Mouse (Mus musculus) lung, embryonic 15.5 days (tissue): ENCODE measurements around the gene Fkbp5. TPM values are rescaled to one million over a fixed set of nuclear protein-coding genes. Genes with fewer than 3 reads are reported as not detected.
"Not testable (repeated sequence)": the region's sequence is repeated elsewhere in the genome, so short reads cannot be mapped to it uniquely, and the experiment has no call there.

Source experiments
- ATAC-seq: fragments of 200-750 bp; cut with Nextera tagmentation; 2 replicates; pipeline ENCODE4 v1.8.0; 2017; ENCODE audit warnings: moderate number of reproducible peaks, borderline replicate concordance; ENCODE audit not compliant: low FRiP score, low TSS enrichment; ENCODE audit errors: extremely low read depth
- H3K27ac ChIP-seq: fragments of 300-500 bp; sonication (generic); 2 replicates; pipeline ENCODE4 v1.5.1; 2015; ENCODE audit warnings: moderate library complexity, mild to moderate bottlenecking, inconsistent platforms
- H3K27me3 ChIP-seq: fragments of 300-500 bp; sonication (generic); 2 replicates; pipeline ENCODE4 v1.6.1; 2015; ENCODE audit warnings: inconsistent platforms
- H3K36me3 ChIP-seq: fragments of 300-500 bp; sonication (generic); 2 replicates; pipeline ENCODE4 v1.6.1; 2015; ENCODE audit warnings: inconsistent platforms
- H3K4me1 ChIP-seq: fragments of 300-500 bp; sonication (generic); 2 replicates; pipeline ENCODE4 v1.6.1; 2015; ENCODE audit warnings: inconsistent platforms
- H3K4me2 ChIP-seq: fragments of 300-500 bp; sonication (generic); 2 replicates; pipeline ENCODE4 v1.6.1; 2015; ENCODE audit warnings: inconsistent platforms, mild to moderate bottlenecking, moderate library complexity
- H3K4me3 ChIP-seq: fragments of 300-500 bp; sonication (generic); 2 replicates; pipeline ENCODE4 v1.5.1; 2015; ENCODE audit warnings: mild to moderate bottlenecking, inconsistent platforms
- H3K9ac ChIP-seq: fragments of 300-500 bp; sonication (generic); 2 replicates; pipeline ENCODE4 v1.6.1; 2015; ENCODE audit warnings: inconsistent platforms
- H3K9me3 ChIP-seq: fragments of 300-500 bp; sonication (generic); 2 replicates; pipeline ENCODE4 v1.6.1; 2016; ENCODE audit warnings: inconsistent platforms
- WGBS: fragments of 180-500 bp; shearing (Covaris S2); methylation state at CpG from one replicate; pipeline ENCODE4 v1.1.7; 2015; 5-methylcytosine and 5-hydroxymethylcytosine counted together
- polyA plus RNA-seq: library from polyadenylated mRNA; unstranded; fragments of >200 nt; fragmentation: Nextera tagmentation; extraction: Ambion mirVana; gene quantifications from 2 replicates; pipeline ENCODE4 v1.2.1, GENCODE M21; 2015

Gene Fkbp5
- polyA plus RNA-seq, 1 experiment from 2014 or later = 35.1 TPM

DNA sequence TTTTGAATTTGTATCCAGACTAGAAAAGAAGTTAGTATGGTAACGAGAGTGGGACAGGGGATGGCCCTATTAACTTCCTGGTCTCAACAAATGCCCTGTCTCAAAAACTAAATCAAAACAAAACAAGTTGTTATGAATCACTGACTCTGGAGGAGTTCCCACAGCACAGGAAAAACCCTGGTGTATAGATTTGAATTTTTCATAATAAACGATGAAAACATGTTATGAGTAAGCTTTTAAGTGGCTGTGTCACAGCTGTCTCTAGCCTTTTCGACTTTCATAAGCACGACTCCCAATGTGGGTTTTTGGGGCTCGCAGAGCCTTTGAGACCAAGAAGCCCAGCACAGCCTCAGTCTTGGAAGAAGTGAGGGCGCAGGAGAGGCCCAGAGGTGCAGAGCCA, 89.7 kb downstream of the Fkbp5 start:
- 81% methylated on average over 6 of the region's 6 CpGs for WGBS

DNA sequence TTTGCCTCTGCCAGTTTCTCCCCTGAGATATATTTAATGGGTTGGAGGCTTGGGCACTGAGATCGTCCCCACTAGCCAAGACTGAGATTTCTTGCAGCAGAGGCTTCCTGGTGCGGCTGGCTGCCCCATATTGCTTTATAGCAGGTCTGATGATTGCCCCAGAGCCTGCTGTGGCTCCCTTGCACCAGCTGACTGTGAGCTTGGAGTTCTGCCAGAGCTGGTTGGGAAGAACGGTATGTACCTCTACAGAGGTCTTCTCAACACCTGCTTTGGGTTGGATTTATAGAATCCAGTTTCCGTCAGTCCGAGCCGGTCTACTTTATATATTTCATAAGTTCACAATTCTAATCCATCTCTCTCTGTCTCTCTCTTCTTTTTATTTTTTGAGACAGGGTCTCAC, 93.0 kb downstream of the Fkbp5 start:
- H3K9me3 ChIP-seq = no peaks in the 10 kb centered on the region
- no peaks in the 10 kb centered on the region for H3K27me3 ChIP-seq
- H3K27ac ChIP-seq = no peak overlapping the region
- peaks cover 3% of the 10 kb centered on the region; the same call in 1 of the 2 replicates for H3K36me3 ChIP-seq
- 79% methylated on average over 6 of the region's 6 CpGs for WGBS
- no peak overlapping the region for H3K4me2 ChIP-seq
- H3K4me3 ChIP-seq = no peak overlapping the region
- no peak for ATAC-seq
- H3K9ac ChIP-seq = no peak overlapping the region
- H3K4me1 ChIP-seq = peaks cover 32% of the 10 kb centered on the region

More for the DNA sequence above, 89.7 kb downstream of the Fkbp5 start:
- Histone ChIP-seq H3K27ac (no peak overlapping the region), H3K4me1 (peaks cover 29% of the 10 kb centered on the region), H3K9ac (no peak overlapping the region), H3K9me3 (no peaks in the 10 kb centered on the region), H3K27me3 (no peaks in the 10 kb centered on the region), H3K4me3 (no peak overlapping the region), H3K36me3 (peaks cover 3% of the 10 kb centered on the region; the same call in 1 of the 2 replicates), H3K4me2 (no peak overlapping the region)
- ATAC-seq = no peak

DNA sequence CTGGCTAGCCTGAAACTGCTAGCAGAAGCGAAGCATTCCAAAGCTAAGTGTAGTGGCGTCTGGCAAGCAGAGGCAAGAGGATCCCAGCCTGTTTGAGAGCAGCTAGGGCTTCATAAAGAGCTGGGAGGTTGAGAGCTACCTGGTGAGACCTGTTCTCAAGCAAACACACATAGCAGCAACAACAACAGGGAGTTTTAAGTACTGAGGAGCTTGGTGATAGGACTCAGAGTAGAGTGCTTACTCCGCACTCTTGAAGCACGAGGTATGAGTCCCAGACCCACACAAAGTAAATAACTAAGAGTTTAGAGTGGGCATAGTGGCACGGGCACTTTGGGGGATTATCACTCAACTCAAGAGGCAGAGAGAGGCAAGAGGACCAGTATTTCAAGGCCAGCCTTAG, 96.3 kb downstream of the Fkbp5 start:
- peak; percentile 70 for ATAC-seq
- Histone ChIP-seq H3K9ac (no peak overlapping the region), H3K4me3 (no peak overlapping the region), H3K36me3 (peaks cover under 1% of the 10 kb centered on the region; the same call in 1 of the 2 replicates), H3K27ac (peak overlapping the region; percentile 87), H3K9me3 (no peaks in the 10 kb centered on the region), H3K4me1 (peaks cover 20% of the 10 kb centered on the region), H3K4me2 (peak overlapping the region; percentile 28; the same call in 1 of the 2 replicates), H3K27me3 (no peaks in the 10 kb centered on the region)
- WGBS = 47% methylated on average over 5 of the region's 5 CpGs

DNA sequence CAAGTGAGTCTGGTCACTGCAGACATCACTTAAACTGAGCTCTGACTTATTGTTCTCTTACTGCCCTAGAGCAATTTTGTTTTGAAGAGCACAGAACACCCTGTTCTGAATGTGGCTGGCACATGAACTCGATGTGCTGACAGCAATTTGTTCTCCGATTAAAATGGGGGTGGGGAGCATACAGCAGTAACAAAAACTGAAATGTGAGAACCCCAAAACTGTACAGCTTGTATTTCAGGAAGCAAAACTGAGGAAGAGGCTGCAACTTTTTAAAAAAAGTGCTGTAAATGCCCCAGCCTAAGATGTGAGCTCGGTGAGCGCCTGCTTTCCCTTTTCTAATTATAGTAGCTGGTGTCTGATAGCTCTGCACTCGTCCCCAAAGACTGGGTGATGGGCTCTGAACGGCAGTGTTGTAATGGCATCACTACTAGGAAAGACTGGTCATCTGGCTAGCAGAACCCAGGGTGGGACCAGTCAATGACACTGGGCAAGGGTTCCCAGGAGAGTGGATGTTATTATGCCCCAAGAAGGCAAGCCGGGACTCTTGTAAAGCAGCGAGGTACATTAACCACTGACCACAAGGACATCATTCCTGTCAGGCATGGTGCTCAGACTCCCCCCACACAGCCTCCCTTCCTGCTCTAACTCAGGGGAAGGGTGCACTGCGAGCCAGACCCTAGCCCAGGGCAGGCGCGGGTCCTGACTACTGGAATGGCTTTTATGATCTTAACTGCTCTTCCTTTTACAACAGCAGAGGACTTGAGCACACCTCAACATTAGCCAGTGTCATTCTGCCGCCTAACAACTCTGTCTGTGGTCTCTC, 96.9 kb downstream of the Fkbp5 start:
- Histone ChIP-seq H3K4me1 (peaks cover 20% of the 10 kb centered on the region), H3K9ac (no peak overlapping the region), H3K4me2 (peak overlapping the region; percentile 28), H3K9me3 (no peaks in the 10 kb centered on the region), H3K36me3 (no peaks in the 10 kb centered on the region), H3K27me3 (no peaks in the 10 kb centered on the region), H3K27ac (peak overlapping the region; percentile 87), H3K4me3 (no peak overlapping the region)
- ATAC-seq = 0 out of 2 replicates have a peak, but pooled peaks have one; percentile 20
- 41% methylated on average over 12 of the region's 12 CpGs for WGBS

DNA sequence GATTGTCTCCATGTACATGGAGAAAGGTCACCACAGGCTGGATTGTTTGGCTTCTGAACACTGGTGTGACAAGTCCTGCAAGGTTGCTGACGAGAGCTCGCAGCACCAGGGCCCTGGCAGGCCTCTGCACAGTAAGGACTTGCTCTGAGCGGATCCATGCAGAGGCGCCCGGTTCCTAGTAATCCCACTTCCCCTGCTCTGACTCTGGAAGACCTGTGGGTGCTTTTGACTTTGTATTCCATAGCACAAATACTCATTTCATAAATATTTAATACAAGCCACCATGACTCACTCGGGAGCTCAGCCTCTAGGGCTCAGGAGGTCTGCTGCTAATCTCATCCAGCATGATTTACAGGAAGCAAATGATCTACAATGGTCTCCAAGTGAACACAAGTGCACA, 97.7 kb downstream of the Fkbp5 start:
- H3K4me1 ChIP-seq = peaks cover 20% of the 10 kb centered on the region
- no peak overlapping the region for H3K4me3 ChIP-seq
- H3K36me3 ChIP-seq = peaks cover 5% of the 10 kb centered on the region
- 55% methylated on average over 6 of the region's 6 CpGs for WGBS
- H3K27ac ChIP-seq = peak overlapping the region; percentile 87
- no peak overlapping the region for H3K9ac ChIP-seq
- no peak overlapping the region for H3K4me2 ChIP-seq
- ATAC-seq = no peak
- no peaks in the 10 kb centered on the region for H3K27me3 ChIP-seq
- H3K9me3 ChIP-seq = no peaks in the 10 kb centered on the region

DNA sequence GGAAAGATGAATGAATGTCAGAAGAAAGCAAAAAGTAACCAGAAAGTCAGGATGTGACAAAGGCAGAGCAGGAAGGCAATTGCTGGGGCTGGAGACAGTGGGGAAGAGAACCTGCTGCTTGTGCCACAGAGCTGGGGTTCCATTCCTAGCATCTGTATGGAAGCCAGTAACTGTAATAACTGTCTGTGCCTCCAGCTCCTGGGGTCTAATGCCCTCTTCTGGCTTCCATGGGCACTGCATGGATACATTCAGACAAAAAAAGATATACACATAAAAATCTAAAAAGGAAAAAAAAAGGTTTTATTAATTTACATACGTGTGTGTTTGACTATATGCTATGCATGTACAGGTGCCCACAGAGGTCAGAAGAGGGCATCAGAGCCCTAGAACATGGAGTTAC, 98.4 kb downstream of the Fkbp5 start:
- Histone ChIP-seq H3K4me3 (no peak overlapping the region), H3K4me2 (no peak overlapping the region), H3K27me3 (no peaks in the 10 kb centered on the region), H3K36me3 (peaks cover 7% of the 10 kb centered on the region), H3K9me3 (no peaks in the 10 kb centered on the region), H3K9ac (no peak overlapping the region), H3K27ac (peak overlapping the region; percentile 87; the same call in 1 of the 2 replicates), H3K4me1 (peaks cover 20% of the 10 kb centered on the region)
- WGBS = 75% methylated on average over 1 of the region's 1 CpGs
- no peak for ATAC-seq

DNA sequence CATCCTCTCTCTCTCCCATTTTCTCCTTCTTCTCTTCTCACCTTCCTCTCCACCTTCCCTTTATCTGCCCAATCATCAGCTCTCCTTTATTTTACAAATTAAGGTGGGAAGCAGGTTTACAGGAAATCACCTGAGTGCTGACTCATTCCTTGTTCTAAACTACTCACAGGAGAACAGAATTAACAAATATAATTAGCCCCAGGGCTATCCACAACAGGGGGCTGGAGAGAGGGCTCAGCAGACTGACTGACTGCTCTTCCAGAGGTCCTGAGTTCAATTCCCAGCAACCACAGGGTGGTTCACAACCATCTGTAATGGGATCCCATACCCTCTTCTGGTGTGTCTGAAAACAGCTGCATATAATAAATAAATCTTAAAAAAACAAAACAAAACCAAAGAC, 98.8 kb downstream of the Fkbp5 start:
- not testable (repeated sequence) for H3K9ac ChIP-seq, H3K4me3 ChIP-seq, H3K9me3 ChIP-seq, H3K36me3 ChIP-seq, H3K27me3 ChIP-seq, H3K4me2 ChIP-seq, ATAC-seq, H3K27ac ChIP-seq
- peaks cover 20% of the 10 kb centered on the region for H3K4me1 ChIP-seq

DNA sequence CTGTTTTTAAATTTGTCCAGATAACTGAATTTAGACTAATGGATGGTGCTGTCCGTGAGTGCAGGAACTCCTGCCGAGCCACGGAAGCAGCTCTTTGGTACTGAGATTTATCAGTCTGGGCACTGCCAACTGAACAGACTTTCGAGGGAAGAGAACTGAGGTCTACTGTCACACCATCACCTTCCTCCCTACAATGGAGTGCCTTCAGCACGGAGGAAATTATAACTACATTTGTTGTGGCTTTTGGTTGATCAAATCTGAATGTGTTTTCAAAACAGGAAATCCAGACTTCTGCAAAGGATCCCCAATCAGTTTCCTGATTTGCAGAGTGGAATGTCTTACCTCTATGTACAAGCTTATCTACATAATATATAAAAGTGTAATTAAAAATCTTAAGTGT, 99.6 kb downstream of the Fkbp5 start:
- Histone ChIP-seq H3K4me2 (no peak overlapping the region), H3K36me3 (peaks cover 12% of the 10 kb centered on the region), H3K27me3 (no peaks in the 10 kb centered on the region), H3K4me1 (peaks cover 20% of the 10 kb centered on the region), H3K4me3 (no peak overlapping the region), H3K9ac (no peak overlapping the region), H3K9me3 (no peaks in the 10 kb centered on the region), H3K27ac (no peak overlapping the region)
- 81% methylated on average over 5 of the region's 5 CpGs for WGBS
- ATAC-seq = no peak

DNA sequence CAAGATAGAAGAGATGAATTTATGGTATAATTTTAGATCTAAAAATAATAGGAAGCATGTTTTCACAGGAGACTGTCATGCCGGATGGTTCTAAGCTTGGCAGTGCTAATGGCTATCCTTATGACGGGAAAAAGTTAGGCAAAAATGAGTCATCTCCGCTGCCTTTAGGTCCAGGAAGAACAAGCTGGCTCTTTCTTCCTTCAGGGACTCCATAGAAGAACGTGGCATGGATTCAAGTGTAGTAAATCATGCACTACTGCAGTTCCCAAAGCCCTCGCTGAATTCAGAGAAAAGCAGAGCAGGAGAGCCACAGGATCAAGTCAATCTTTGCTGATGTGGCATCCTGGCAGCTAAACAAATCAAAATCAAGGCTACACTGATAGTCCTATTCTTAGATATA, 102.1 kb downstream of the Fkbp5 start:
- no peaks in the 10 kb centered on the region for H3K9me3 ChIP-seq
- 76% methylated on average over 5 of the region's 5 CpGs for WGBS
- H3K9ac ChIP-seq = no peak overlapping the region
- ATAC-seq = no peak
- H3K27me3 ChIP-seq = no peaks in the 10 kb centered on the region
- H3K27ac ChIP-seq = no peak overlapping the region
- H3K4me3 ChIP-seq = no peak overlapping the region
- H3K4me2 ChIP-seq = no peak overlapping the region
- peaks cover 9% of the 10 kb centered on the region for H3K4me1 ChIP-seq
- peaks cover 12% of the 10 kb centered on the region for H3K36me3 ChIP-seq

DNA sequence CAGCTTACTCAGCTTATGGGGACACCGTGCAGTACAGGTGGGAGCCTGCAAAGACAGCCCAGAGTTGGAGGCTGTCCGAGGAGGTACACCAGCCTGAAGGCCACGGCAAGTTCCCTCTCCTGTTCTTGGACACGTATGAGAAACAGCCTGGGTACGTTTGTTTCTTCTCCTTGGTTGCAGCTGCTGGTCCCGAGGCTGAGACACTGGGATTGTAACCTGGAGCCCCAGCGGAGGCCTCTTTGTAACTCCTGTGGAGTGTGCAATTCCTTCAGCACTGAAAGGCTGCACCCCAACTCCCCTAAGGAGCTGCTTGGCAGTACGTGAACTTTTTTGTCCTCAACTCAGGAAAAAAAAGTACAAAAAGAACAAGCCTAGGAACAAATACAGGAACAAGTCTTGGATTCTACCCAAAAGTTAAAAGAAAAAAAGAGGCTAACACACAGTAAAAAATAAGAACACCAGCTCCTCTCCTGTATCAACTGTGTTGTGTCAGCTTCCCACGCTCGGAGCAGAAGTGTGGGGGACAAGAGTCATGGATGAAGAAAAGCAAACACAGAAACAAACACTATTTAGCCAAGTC, 105.9 kb downstream of the Fkbp5 start:
- no peaks in the 10 kb centered on the region for H3K9me3 ChIP-seq
- WGBS = 72% methylated on average over 10 of the region's 10 CpGs
- H3K36me3 ChIP-seq = peaks cover 12% of the 10 kb centered on the region
- ATAC-seq = no peak
- no peak overlapping the region for H3K9ac ChIP-seq
- H3K4me1 ChIP-seq = no peaks in the 10 kb centered on the region
- H3K27me3 ChIP-seq = no peaks in the 10 kb centered on the region
- no peak overlapping the region for H3K4me2 ChIP-seq
- H3K27ac ChIP-seq = peak overlapping the region; percentile 61; the same call in 1 of the 2 replicates
- H3K4me3 ChIP-seq = no peak overlapping the region

DNA sequence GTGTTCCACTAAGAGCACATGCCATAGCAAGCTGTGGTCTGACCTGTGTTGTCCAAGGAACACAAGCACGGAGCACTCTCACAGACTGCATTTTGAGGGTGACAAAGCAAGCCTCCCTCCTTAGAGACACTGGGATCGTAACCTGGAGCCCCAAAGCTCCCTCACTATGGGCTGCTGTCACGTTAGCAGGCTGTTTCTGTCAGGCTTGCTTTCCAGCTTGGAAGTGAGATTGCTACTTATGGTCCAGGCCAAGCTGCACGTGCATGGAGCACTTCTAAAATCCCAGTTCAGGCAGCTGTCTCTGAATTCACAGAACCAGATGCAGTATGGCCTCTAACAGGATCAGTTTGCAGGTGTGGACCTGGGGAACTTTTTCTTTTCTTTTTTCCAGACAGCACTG, 106.6 kb downstream of the Fkbp5 start:
- H3K27ac ChIP-seq = no peak overlapping the region
- 82% methylated on average over 4 of the region's 4 CpGs for WGBS
- H3K27me3 ChIP-seq = no peaks in the 10 kb centered on the region
- H3K9ac ChIP-seq = no peak overlapping the region
- ATAC-seq = no peak
- peaks cover 15% of the 10 kb centered on the region for H3K36me3 ChIP-seq
- H3K4me3 ChIP-seq = no peak overlapping the region
- no peaks in the 10 kb centered on the region for H3K9me3 ChIP-seq
- no peak overlapping the region for H3K4me2 ChIP-seq
- no peaks in the 10 kb centered on the region for H3K4me1 ChIP-seq

DNA sequence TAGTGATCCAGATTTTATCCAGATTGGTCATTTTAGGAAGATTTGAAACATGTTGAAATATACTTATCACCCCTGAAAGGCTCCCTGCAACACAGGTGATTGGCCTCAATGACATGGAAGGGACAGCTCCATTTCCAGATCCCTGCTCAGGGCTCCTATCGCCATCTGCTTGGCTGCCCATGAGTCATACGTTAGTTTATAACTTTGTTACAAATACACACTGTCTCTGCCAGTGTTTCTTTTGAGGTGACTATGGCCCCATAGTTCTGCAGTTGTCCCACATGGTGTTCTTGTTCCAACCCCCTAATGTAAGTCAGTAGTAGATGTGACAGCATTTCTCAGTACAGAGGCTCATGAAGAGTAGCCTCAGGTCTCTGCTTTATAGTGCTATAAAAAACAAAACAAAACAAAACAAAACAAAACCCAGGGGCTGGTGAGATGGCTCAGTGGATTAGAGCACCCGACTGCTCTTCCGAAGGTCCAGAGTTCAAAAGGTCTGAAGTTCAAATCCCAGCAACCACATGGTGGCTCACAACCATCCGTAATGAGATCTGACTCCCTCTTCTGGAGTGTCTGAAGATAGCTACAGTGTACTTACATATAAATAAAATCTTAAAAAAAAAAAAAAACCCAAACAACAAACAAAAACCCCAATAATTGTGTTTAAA, 108.9 kb downstream of the Fkbp5 start:
- Histone ChIP-seq H3K4me3 (no peak overlapping the region), H3K27me3 (no peaks in the 10 kb centered on the region), H3K27ac (no peak overlapping the region), H3K4me1 (no peaks in the 10 kb centered on the region), H3K9ac (no peak overlapping the region), H3K36me3 (peaks cover 12% of the 10 kb centered on the region; the same call in 1 of the 2 replicates), H3K4me2 (no peak overlapping the region), H3K9me3 (no peaks in the 10 kb centered on the region)
- no peak for ATAC-seq
- 75% methylated on average over 5 of the region's 5 CpGs for WGBS
